Mouse (Mus musculus): Measurements from ENCODE around the gene Vwa5b1. TPM values are rescaled to one million over a fixed set of nuclear protein-coding genes. Genes with fewer than 3 reads are reported as not detected.
A peak's percentile ranks its signal among the peaks of the same experiment; 100 is the strongest.

Gene Vwa5b1
- total RNA-seq, 2 experiments from 2014 or later = not detected

DNA sequence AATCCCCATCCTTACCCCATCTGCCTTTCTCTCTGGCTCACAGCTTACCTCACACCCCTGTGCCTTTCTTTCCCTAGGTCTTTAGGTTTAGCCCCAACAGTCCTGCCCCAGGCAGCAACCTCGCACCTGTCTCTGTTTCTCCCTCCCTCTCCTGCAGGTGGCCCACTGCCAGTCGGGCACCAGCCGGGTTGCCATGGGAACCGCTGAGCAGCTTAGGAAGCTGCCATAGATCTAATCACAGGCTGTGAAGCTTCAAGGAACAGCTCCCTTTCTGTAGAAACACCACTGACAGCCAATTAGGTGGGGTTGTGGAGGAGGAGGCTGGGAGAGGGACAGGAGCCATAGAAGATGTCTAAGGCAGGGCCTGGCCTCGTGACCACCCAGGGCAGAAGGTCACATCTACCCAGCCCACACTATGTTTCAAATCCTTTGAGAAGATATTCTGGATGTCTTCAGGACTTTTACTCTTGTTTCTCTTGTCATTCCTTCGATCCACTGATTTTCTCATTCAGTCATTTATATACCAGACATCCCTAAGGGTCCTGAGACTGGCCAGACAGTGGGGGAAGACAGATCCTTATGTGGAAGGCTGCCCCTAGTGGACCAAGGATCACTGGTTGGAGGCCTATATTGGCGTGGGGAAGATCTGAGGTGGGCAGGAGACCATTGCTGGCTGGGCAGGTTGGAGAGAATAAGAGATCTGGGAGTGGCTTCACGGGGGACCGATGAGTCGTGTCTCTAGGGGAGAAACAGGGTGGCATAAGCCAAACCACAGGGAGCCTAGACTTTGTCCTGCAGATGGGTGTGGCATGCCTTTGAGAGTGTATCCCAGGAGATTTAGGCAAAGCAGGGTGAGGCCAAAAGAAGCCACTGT is 98.2 kb downstream of the Vwa5b1 start:
- intact Hi-C loops (cut with DNase I) = no loop called here
- DNase-seq (ENCODE audit: low spot score) = no peak

DNA sequence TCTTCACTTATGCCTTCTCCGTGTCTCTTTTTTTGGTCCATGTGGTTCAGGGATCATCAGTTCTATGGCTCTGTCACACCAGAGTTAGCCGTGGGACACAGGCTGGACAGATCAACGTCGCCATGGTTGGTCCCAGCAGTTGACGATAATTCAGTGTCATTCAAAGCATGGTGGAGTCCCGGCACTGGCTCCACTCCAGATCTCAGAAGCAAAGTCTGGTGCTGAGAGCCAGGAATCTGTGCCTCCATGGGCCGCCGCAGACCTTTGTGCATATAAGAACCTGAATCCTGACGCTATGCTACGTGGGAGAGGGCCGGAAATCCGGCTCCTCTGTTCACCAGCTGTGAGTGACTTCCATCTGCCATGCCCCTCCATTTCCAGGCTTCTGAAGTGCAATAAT is 100.1 kb downstream of the Vwa5b1 start:
- DNase-seq (ENCODE audit: low spot score) = no peak
- intact Hi-C loops (cut with DNase I) = no loop called here

DNA sequence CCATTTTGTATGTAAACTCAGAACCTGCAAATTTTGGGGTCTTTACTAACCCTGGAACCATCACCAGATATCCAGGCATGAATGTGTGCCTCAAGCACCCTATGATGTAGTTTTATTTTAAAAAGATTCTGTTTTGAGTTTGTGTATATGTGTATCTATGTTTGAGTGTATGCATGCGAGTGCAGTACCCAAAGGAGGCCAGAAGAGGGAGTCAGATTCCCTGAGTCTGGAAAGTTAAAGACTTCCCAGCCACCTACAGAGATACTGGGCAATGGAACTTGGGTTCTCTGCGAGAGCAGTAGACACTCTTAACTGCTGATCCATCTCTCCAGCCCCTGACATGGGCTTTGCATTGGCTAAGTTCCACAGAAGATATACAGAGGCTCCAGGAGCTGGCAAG is 101.8 kb downstream of the Vwa5b1 start:
- intact Hi-C loops (cut with DNase I) = no loop called here
- DNase-seq (ENCODE audit: low spot score) = no peak

DNA sequence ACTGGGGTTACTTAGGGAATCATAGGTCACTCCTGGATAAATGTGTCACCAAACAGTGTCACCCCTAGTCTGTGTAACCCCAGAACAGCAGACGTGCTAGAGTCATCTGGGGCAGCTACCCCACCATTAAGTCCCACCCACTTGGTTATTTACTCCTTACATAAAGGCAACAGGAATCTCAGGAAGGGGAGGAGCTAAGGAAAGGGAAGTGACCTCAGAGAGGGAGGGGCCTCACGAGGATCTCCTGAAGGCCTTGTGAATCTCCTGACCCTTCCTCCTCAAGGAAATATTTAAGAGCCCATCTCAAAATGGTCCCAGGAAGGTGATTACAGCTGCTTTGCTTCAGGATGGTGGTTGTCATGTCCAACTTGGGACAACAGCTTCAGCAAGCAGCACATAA is 103.9 kb downstream of the Vwa5b1 start:
- DNase-seq (ENCODE audit: low spot score) = no peak
- intact Hi-C loops (cut with DNase I) = no loop called here

DNA sequence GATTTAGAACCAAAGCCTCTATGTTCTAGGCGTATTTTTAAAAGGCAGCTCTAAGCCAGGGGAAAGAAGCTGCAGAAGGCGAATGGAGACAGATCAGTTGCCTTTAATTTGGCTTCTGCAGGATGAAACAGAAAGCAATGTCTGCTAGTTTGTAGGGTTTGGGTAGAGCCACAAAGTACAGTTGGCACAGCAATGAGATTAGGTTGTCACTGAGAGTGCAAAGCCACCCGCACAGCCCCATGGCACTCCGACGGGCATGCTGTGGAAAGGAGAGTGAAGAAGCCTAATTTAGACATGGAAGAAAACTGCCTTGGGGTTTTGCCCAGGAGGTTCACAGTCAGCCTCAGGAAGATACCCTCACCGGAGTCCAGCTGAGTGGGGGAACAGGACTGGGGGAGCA is 105.7 kb downstream of the Vwa5b1 start:
- DNase-seq (ENCODE audit: low spot score) = no peak
- intact Hi-C loops (cut with DNase I) = no loop called here

DNA sequence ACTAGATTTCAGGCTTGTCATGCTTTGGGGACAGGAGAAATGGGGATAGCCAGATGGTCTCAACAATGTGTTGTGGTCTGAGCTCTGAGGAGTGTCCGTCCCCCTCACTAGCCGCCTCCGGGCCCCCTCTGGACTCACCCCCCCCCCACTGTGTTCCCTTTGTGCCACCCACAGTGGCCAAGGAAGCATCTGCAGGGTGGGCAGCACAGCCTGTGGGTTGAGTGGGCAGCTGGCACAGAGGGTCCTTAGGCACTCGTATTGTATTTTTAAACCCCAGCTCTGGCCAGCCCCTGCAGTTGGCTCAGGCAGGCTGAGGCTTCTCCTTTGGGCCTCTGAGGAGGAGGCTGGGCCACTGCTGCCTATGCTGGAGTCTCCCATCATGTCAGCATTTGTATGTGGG is 110.0 kb downstream of the Vwa5b1 start:
- intact Hi-C loops (cut with DNase I) = no loop called here
- no peak for DNase-seq (ENCODE audit: low spot score)

DNA sequence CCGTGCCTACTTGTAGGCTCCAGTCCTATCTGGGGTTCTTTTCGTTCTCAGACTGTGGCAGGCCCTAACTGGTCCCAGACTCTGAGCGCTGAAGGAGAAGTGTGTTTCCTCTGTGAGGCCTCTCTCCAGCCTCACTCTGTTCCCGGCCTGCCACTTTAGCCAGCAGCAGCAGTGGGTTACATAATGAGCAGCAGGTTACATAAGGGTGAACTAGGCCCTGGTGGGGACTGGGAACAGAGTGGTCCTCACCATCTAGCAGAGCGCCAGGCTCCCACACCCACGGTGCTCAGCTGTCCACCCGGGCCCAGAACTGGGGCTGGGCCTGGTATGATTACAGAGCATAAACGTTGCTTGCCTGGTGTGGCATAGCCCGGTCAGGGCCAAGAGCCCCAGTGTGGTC is 110.9 kb downstream of the Vwa5b1 start:
- DNase-seq (ENCODE audit: low spot score) = peak; percentile 21
- intact Hi-C loops (cut with DNase I) = no loop called here

DNA sequence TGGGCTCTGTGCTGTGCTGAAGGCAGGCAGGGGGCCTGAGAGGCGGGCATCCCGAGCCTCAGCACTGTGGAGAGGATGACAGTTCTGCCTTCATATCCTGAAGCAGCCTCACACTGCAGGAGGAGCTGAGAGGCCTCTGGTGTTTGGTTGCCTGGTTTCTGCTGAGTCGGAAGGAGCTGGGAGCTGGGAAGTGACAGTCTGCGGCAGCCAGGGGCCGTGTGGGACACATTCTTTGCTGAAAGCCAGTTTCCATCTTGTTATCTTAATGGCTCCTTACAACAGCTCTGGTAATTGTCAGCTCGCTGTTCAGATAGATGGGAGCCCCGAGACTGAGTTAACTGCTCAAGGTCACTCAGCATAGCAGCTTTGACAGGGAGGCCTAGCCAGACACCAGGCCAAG is 111.9 kb downstream of the Vwa5b1 start:
- DNase-seq (ENCODE audit: low spot score) = no peak
- intact Hi-C loops (cut with DNase I) = no loop called here

DNA sequence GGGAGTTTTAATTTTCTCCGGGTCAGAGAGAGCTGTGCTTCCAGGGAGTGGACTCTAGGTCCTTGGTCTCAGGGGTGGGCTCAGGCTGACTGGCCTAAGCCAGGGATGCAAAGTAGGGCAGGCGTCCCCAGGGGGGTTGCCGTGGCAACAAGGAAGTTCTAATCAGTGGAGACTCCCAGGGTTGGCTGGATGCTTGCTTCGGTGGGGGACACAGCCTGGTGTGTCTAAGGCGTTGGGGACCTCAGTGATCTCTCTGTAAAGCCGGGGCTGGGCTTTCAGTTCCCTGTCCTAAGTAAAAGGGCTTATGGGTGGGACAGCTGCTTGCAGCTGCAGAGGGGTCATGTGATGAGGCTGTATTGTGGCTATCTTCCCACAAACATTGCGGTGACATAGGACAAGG is 113.4 kb downstream of the Vwa5b1 start:
- intact Hi-C loops (cut with DNase I) = no loop called here
- peak; percentile 59 for DNase-seq (ENCODE audit: low spot score)

DNA sequence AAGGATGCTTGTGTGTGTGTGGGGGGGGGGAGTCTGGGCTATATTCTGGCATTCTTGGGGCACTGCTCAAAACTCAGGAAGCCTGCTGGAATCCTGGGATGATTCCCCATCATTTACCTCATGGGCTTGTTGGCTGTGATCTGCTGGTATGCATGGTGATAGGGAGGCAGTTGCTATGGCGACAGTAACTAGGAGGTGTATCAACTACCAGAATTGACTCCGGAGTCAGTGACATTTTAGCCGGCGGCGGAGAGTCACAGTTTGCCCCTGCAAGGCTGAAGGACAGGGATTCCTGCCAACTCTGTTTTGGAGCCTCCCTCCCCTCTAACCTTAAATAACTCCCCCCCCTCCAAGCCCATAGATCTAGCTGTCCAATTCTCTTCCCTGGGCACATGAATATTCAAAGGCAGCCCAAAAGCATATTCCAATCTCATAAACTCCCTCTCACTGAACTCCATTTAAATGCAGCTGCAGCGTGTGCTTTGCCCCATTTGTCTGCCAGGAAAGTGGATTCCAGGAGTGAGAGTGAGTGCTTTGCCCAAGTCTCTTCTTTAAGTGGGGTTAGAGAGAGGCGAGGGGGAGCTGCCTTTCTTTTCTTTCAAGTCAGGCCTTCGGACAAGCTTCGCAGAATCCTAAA is 118.4 kb downstream of the Vwa5b1 start:
- intact Hi-C loops (cut with DNase I) = no loop called here
- no peak for DNase-seq (ENCODE audit: low spot score)

DNA sequence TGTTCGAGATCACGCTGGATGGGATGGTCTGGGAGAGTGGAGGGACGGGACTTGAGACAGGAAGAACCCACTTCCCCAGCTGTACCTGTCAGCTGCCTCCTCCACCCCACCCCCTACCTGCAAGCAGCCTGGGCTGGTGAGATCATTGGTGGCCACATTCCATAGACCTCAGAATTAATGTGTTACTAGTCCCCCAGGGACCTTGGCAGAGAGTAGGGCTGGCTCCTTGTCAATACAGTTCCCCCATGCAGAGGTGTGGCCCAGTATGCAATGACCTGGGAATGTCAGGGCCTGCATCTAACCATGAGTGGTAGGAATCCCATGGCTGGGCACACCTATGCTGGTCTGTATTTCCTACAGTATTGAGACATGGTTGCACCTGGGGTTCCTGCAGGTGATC is 119.2 kb downstream of the Vwa5b1 start:
- intact Hi-C loops (cut with DNase I) = no loop called here
- no peak for DNase-seq (ENCODE audit: low spot score)

Other genes with a start within 250 kb of the Vwa5b1 start
- gene Fam43b, start 239.4 kb downstream of the Vwa5b1 start, total RNA-seq (2021) = under 1 TPM in 1 of 2 experiments, not detected in 1; 0.11 TPM
- gene Mul1, start 201.2 kb downstream of the Vwa5b1 start, total RNA-seq (2021) = 10 to 100 TPM; 68.1 to 79.0 TPM
- gene Camk2n1, start 181.6 kb downstream of the Vwa5b1 start, total RNA-seq (2021) = 10 to 100 TPM in 1 of 2 experiments, 1 to 10 TPM in 1; 9.6 to 11.2 TPM
- under 1 TPM in 1 of 2 experiments, not detected in 1; 0.17 TPM for gene Pla2g2c, start 88.9 kb upstream of the Vwa5b1 start, total RNA-seq (2021)
- gene Ubxn10, start 101.3 kb upstream of the Vwa5b1 start, total RNA-seq (2021) = 1 to 10 TPM; 1.2 to 1.8 TPM
- gene Pla2g2f, start 121.7 kb upstream of the Vwa5b1 start, total RNA-seq (2021) = under 1 TPM; 0.13 to 0.22 TPM
- under 1 TPM in 1 of 2 experiments, not detected in 1; 0.23 TPM for gene Pla2g2d, start 139.9 kb upstream of the Vwa5b1 start, total RNA-seq (2021)
- 10 to 100 TPM; 27.8 to 31.5 TPM for gene Pla2g5, start 227.6 kb upstream of the Vwa5b1 start, total RNA-seq (2021)
- gene Gm13030, start 238.1 kb upstream of the Vwa5b1 start, total RNA-seq (2021) = not detected
- gene Pla2g2e, start 242.1 kb upstream of the Vwa5b1 start, total RNA-seq (2021) = 1 to 10 TPM in 1 of 2 experiments, under 1 TPM in 1; 0.52 to 1.1 TPM

Data from heart, postnatal 25 days (tissue).